Mouse (Mus musculus) neural tube, embryonic 15.5 days (tissue): ENCODE data around the gene Nutf2-ps1. TPM values are rescaled to one million over a fixed set of nuclear protein-coding genes. Genes with fewer than 3 reads are reported as not detected.
"Not testable (repeated sequence)": the region's sequence is repeated elsewhere in the genome, so short reads cannot be mapped to it uniquely, and the experiment has no call there.

Experiments
- ATAC-seq: fragments of 200-750 bp; cut with Nextera tagmentation; 2 replicates; pipeline ENCODE4 v1.8.0; 2017; ENCODE audit warnings: mild to moderate bottlenecking, moderate TSS enrichment, moderate library complexity; ENCODE audit not compliant: low FRiP score
- H3K27ac ChIP-seq: fragments of 300-500 bp; sonication (generic); replicated peaks from 2 replicates; pipeline ENCODE4 v1.5.1; 2015; ENCODE audit warnings: mild to moderate bottlenecking, inconsistent platforms
- H3K27me3 ChIP-seq: fragments of 300-500 bp; sonication (generic); replicated peaks from 2 replicates; pipeline ENCODE4 v1.6.1; 2015; ENCODE audit warnings: inconsistent platforms
- H3K36me3 ChIP-seq: fragments of 300-500 bp; sonication (generic); 2 replicates; pipeline ENCODE4 v1.6.1; 2015; ENCODE audit warnings: inconsistent platforms
- H3K4me1 ChIP-seq: fragments of 300-500 bp; sonication (generic); 2 replicates; pipeline ENCODE4 v1.6.1; 2015; ENCODE audit warnings: inconsistent platforms
- H3K4me2 ChIP-seq: fragments of 300-500 bp; sonication (generic); 2 replicates; pipeline ENCODE4 v1.6.1; 2015; ENCODE audit warnings: inconsistent platforms, mild to moderate bottlenecking, moderate library complexity
- H3K4me3 ChIP-seq: fragments of 300-500 bp; sonication (generic); replicated peaks from 2 replicates; pipeline ENCODE4 v1.5.1; 2015; ENCODE audit warnings: mild to moderate bottlenecking, inconsistent platforms
- H3K9ac ChIP-seq: fragments of 300-500 bp; sonication (generic); replicated peaks from 2 replicates; pipeline ENCODE4 v1.6.1; 2015; ENCODE audit warnings: mild to moderate bottlenecking, inconsistent platforms
- H3K9me3 ChIP-seq: fragments of 300-500 bp; sonication (generic); replicated peaks from 2 replicates; pipeline ENCODE4 v1.6.1; 2016; ENCODE audit warnings: inconsistent platforms
- WGBS: fragments of 180-500 bp; shearing (Covaris S2); methylation state at CpG from one replicate; pipeline ENCODE4 v1.1.7; 2015; ENCODE audit warnings: mixed read lengths; 5-methylcytosine and 5-hydroxymethylcytosine counted together
- polyA plus RNA-seq: library from polyadenylated mRNA; unstranded; fragments of >200 nt; fragmentation: Nextera tagmentation; extraction: Ambion mirVana; gene quantifications from 2 replicates; pipeline ENCODE4 v1.2.1, GENCODE M21; 2015

Nutf2-ps1 gene
- polyA plus RNA-seq: 220 and 221 TPM in 2 replicates

- not testable (repeated sequence) for H3K9me3 ChIP-seq, H3K27ac ChIP-seq, ATAC-seq, H3K9ac ChIP-seq, H3K4me1 ChIP-seq, H3K36me3 ChIP-seq, H3K4me2 ChIP-seq, H3K4me3 ChIP-seq, H3K27me3 ChIP-seq
- WGBS: 96% methylated on average over 7 of the region's 7 CpGs
Measured at GRCm38 (mm10) chr19:53588968-53589367, at the start of gene Nutf2-ps1. TSS of gene Nutf2-ps1 (minus strand) at chr19:53589068.

- Histone ChIP-seq H3K9me3 (no peaks in the 10 kb centered on the region), H3K36me3 (peaks cover 73% of the 10 kb centered on the region), H3K4me3 (no peak overlapping the region), H3K4me2 (no peak overlapping the region), H3K27me3 (no peaks in the 10 kb centered on the region), H3K27ac (no peak overlapping the region), H3K4me1 (no peaks in the 10 kb centered on the region), H3K9ac (no peak overlapping the region)
- WGBS: 95% methylated on average over 2 of the region's 2 CpGs
- no peak for ATAC-seq
Measured at GRCm38 (mm10) chr19:53638041-53638440, 49.2 kb upstream of the Nutf2-ps1 start.

GRCm38 (mm10) chr19:53621681-53622080 is 32.8 kb upstream of the Nutf2-ps1 start:
- H3K27ac ChIP-seq: no peak overlapping the region
- no peak for ATAC-seq
- 95% methylated on average over 13 of the region's 13 CpGs for WGBS
- no peaks in the 10 kb centered on the region for H3K9me3 ChIP-seq
- no peak overlapping the region for H3K4me2 ChIP-seq
- no peak overlapping the region for H3K9ac ChIP-seq
- peaks cover 70% of the 10 kb centered on the region for H3K36me3 ChIP-seq
- no peaks in the 10 kb centered on the region for H3K27me3 ChIP-seq
- H3K4me3 ChIP-seq: no peak overlapping the region
- H3K4me1 ChIP-seq: no peaks in the 10 kb centered on the region

- H3K9me3 ChIP-seq: no peaks in the 10 kb centered on the region
- peaks cover 8% of the 10 kb centered on the region; the same call in 1 of the 2 replicates for H3K36me3 ChIP-seq
- H3K4me1 ChIP-seq: peaks cover 3% of the 10 kb centered on the region
- 76% methylated on average over 6 of the region's 6 CpGs for WGBS
- H3K27me3 ChIP-seq: no peaks in the 10 kb centered on the region
- H3K27ac ChIP-seq: no peak overlapping the region
- no peak overlapping the region for H3K9ac ChIP-seq
- no peak overlapping the region for H3K4me2 ChIP-seq
- no peak overlapping the region for H3K4me3 ChIP-seq
- no peak for ATAC-seq
Measured at GRCm38 (mm10) chr19:53608921-53609320, 20.1 kb upstream of the Nutf2-ps1 start.

- whole genome bisulfite sequencing: 14% methylated on average over 11 of the region's 11 CpGs
- no peak for ATAC-seq
- Histone ChIP-seq H3K4me2 (peak overlapping the region; percentile 91), H3K36me3 (peaks cover 5% of the 10 kb centered on the region), H3K4me1 (peaks cover 19% of the 10 kb centered on the region), H3K9ac (peak overlapping the region; percentile 90), H3K9me3 (no peaks in the 10 kb centered on the region), H3K27ac (peak overlapping the region; percentile 97), H3K4me3 (peak overlapping the region; percentile 93), H3K27me3 (no peaks in the 10 kb centered on the region)
Measured at GRCm38 (mm10) chr19:53601363-53601655, 12.4 kb upstream of the Nutf2-ps1 start.

GRCm38 (mm10) chr19:53600549-53601362 is 11.9 kb upstream of the Nutf2-ps1 start:
- Histone ChIP-seq H3K4me3 (peak overlapping the region; percentile 93), H3K27ac (peak overlapping the region; percentile 97), H3K9ac (peak overlapping the region; percentile 90), H3K27me3 (no peaks in the 10 kb centered on the region), H3K36me3 (peaks cover 3% of the 10 kb centered on the region; the same call in 1 of the 2 replicates), H3K9me3 (no peaks in the 10 kb centered on the region), H3K4me2 (peak overlapping the region; percentile 91), H3K4me1 (peaks cover 19% of the 10 kb centered on the region)
- peak; percentile 68 for ATAC-seq
- WGBS: under 1% methylated on average over 65 of the region's 82 CpGs

GRCm38 (mm10) chr19:53599757-53600539 is 11.1 kb upstream of the Nutf2-ps1 start, which contains the start of gene Smc3:
TSS of gene Smc3 (plus strand) at chr19:53600398.
- H3K4me1 ChIP-seq: peaks cover 19% of the 10 kb centered on the region
- WGBS: under 1% methylated on average over 62 of the region's 70 CpGs
- no peaks in the 10 kb centered on the region for H3K9me3 ChIP-seq
- H3K27ac ChIP-seq: peak within 1 kb of the TSS; percentile 97
- peaks cover 3% of the 10 kb centered on the region; the same call in 1 of the 2 replicates for H3K36me3 ChIP-seq
- H3K9ac ChIP-seq: peak within 1 kb of the TSS; percentile 90
- peak within 1 kb of the TSS; percentile 93 for H3K4me3 ChIP-seq
- H3K4me2 ChIP-seq: peak within 1 kb of the TSS; percentile 91
- ATAC-seq: peak; percentile 97
- no peaks in the 10 kb centered on the region for H3K27me3 ChIP-seq

- Histone ChIP-seq H3K36me3 (no peaks in the 10 kb centered on the region; the same call in 1 of the 2 replicates), H3K9ac (no peak overlapping the region), H3K4me3 (no peak overlapping the region), H3K4me2 (no peak overlapping the region), H3K27ac (no peak overlapping the region), H3K27me3 (no peaks in the 10 kb centered on the region), H3K9me3 (no peaks in the 10 kb centered on the region), H3K4me1 (peaks cover 8% of the 10 kb centered on the region)
- no peak for ATAC-seq
- 52% methylated on average over 7 of the region's 7 CpGs for WGBS
Measured at GRCm38 (mm10) chr19:53596723-53597474, 8.0 kb upstream of the Nutf2-ps1 start.

GRCm38 (mm10) chr19:53587686-53588085 is 1.2 kb downstream of the Nutf2-ps1 start:
- H3K4me2 ChIP-seq, H3K27me3 ChIP-seq, H3K27ac ChIP-seq, H3K9ac ChIP-seq, H3K4me3 ChIP-seq, H3K4me1 ChIP-seq, ATAC-seq, H3K36me3 ChIP-seq, H3K9me3 ChIP-seq: not testable (repeated sequence)
- WGBS: 89% methylated on average over 3 of the region's 3 CpGs

GRCm38 (mm10) chr19:53580271-53580670 is 8.6 kb downstream of the Nutf2-ps1 start:
- H3K27me3 ChIP-seq, H3K9ac ChIP-seq, H3K9me3 ChIP-seq, H3K36me3 ChIP-seq, H3K4me2 ChIP-seq, ATAC-seq, H3K4me1 ChIP-seq, H3K4me3 ChIP-seq, H3K27ac ChIP-seq: not testable (repeated sequence)
- 91% methylated on average over 8 of the region's 8 CpGs for WGBS

- H3K9ac ChIP-seq: no peak overlapping the region
- H3K27ac ChIP-seq: no peak overlapping the region
- ATAC-seq: no peak; the same call in 1 of the 2 replicates
- H3K36me3 ChIP-seq: no peaks in the 10 kb centered on the region
- no peaks in the 10 kb centered on the region for H3K9me3 ChIP-seq
- no peaks in the 10 kb centered on the region for H3K4me1 ChIP-seq
- no peaks in the 10 kb centered on the region for H3K27me3 ChIP-seq
- peak overlapping the region; percentile 31; the same call in 1 of the 2 replicates for H3K4me2 ChIP-seq
- H3K4me3 ChIP-seq: no peak overlapping the region
- 14% methylated on average over 8 of the region's 8 CpGs for WGBS
Measured at GRCm38 (mm10) chr19:53578597-53579252, 10.1 kb downstream of the Nutf2-ps1 start.
